Mouse (Mus musculus) MEL (cell line): Measurements from ENCODE around the gene Prss34.

Experiments used
- CHD2 ChIP-seq: IDR thresholded peaks from 2 replicates; pipeline ENCODE4 v1.6.1; 2011; ENCODE audit warnings: low read length, improper control_type of control experiment
- CTCF ChIP-seq, 3 experiments: IDR thresholded peaks in 2 of 3; conservative IDR thresholded peaks in 1 of 3; 2 replicates each; pipeline ENCODE4 v1.5.1; 2011 to 2012; ENCODE audit warnings: low read length in 3 of 3, low read depth in 2 of 3, mild to moderate bottlenecking in 2 of 3, improper control_type of control experiment in 1 of 3, inconsistent platforms in 1 of 3, mixed read lengths in 1 of 3, moderate library complexity in 1 of 3; ENCODE audit not compliant: control insufficient read depth in 1 of 3, insufficient read depth in 1 of 3, poor library complexity in 1 of 3, severe bottlenecking in 1 of 3
- HCFC1 ChIP-seq: IDR thresholded peaks from 2 replicates; pipeline ENCODE4 v1.6.1; 2012; ENCODE audit warnings: low read depth, mild to moderate bottlenecking, inconsistent platforms, low read length, improper control_type of control experiment, moderate library complexity
- JUND ChIP-seq: IDR thresholded peaks from 2 replicates; pipeline ENCODE4 v1.6.1; 2011; ENCODE audit warnings: low read depth, mild to moderate bottlenecking, improper control_type of control experiment, low read length
- MAX ChIP-seq: IDR thresholded peaks from 2 replicates; pipeline ENCODE4 v1.6.1; 2011; ENCODE audit warnings: low read length, improper control_type of control experiment
- MXI1 ChIP-seq: IDR thresholded peaks from 2 replicates; pipeline ENCODE4 v1.6.1; 2011; ENCODE audit warnings: mild to moderate bottlenecking, low read depth, low read length, improper control_type of control experiment
- POLR2A ChIP-seq, 2 experiments: IDR thresholded peaks; 2 replicates each; pipeline ENCODE4 v1.6.1; 2011 to 2012; ENCODE audit warnings: low read length in 2 of 2, mild to moderate bottlenecking in 2 of 2, control low read depth in 1 of 2, improper control_type of control experiment in 1 of 2, low read depth in 1 of 2, moderate library complexity in 1 of 2; ENCODE audit not compliant: control insufficient read depth in 1 of 2, insufficient read depth in 1 of 2, poor library complexity in 1 of 2
- POLR2AphosphoS2 ChIP-seq: IDR thresholded peaks from 2 replicates; pipeline ENCODE4 v1.6.1; 2011; ENCODE audit warnings: low read length, improper control_type of control experiment
- POLR2AphosphoS5 ChIP-seq: IDR thresholded peaks from 2 replicates; pipeline ENCODE4 v1.6.1; 2012; ENCODE audit warnings: low read depth, borderline replicate concordance, mild to moderate bottlenecking, inconsistent platforms, low read length, moderate library complexity, mixed read lengths
- TAL1 ChIP-seq: IDR thresholded peaks from 2 replicates; pipeline ENCODE4 v1.6.1; 2012; ENCODE audit warnings: mild to moderate bottlenecking, inconsistent platforms, low read length, moderate library complexity, mixed read lengths

GRCm38 (mm10) chr17:25322930-25323329, 24.7 kb downstream of the Prss34 start:
- TF ChIP-seq MXI1 (no peak), POLR2A (IDR thresholded peaks at IDR 0.05; ENCODE audit: control insufficient read depth in 1 of 2, insufficient read depth in 1 of 2, low read depth in 1 of 2, low read length in 2 of 2, poor library complexity in 1 of 2) (no peak), CTCF (IDR thresholded peaks at IDR 0.05 in 2 of 3, conservative IDR thresholded peaks at IDR 0.05 in 1 of 3; ENCODE audit: control insufficient read depth in 1 of 3, insufficient read depth in 1 of 3, low read depth in 2 of 3, low read length in 3 of 3, poor library complexity in 1 of 3, severe bottlenecking in 1 of 3) (no peak), POLR2AphosphoS5 (no peak), TAL1 (no peak), CHD2 (no peak), MAX (no peak), JUND (no peak), HCFC1 (no peak), POLR2AphosphoS2 (no peak)
